Mouse (Mus musculus) brain, embryonic 14.5 days (tissue): ENCODE results near the gene Triobp. TPM values are rescaled to one million over a fixed set of nuclear protein-coding genes. Genes with fewer than 3 reads are reported as not detected.
A peak's percentile ranks its signal among the peaks of the same experiment; 100 is the strongest.

Experiments used
- DNase-seq: peaks from one replicate; pipeline ENCODE4 v3.0.0-alpha.2; 2011; ENCODE audit warnings: low read depth
- CTCF ChIP-seq: fragments of 200-500 bp; IDR thresholded peaks from 2 replicates; pipeline ENCODE4 v1.5.1; 2012; ENCODE audit warnings: inconsistent platforms, mild to moderate bottlenecking, moderate library complexity, borderline replicate concordance; ENCODE audit not compliant: insufficient read depth, insufficient read length; ENCODE audit errors: extremely low read depth
- POLR2A ChIP-seq: fragments of 200-500 bp; IDR thresholded peaks from 2 replicates; pipeline ENCODE4 v1.6.1; 2012; ENCODE audit warnings: mild to moderate bottlenecking, inconsistent platforms, borderline replicate concordance; ENCODE audit not compliant: poor library complexity, insufficient read depth, insufficient read length, severe bottlenecking; ENCODE audit errors: extremely low read depth
- polyA plus RNA-seq: library from polyadenylated mRNA; depleted of rRNA; stranded (reverse); fragments of >200 nt; gene quantifications from 2 replicates; pipeline ENCODE4 v1.2.3, GENCODE M21; 2012; rRNA removed

The Triobp gene
- polyA plus RNA-seq: 51.2 and 74.5 TPM in 2 replicates

DNA sequence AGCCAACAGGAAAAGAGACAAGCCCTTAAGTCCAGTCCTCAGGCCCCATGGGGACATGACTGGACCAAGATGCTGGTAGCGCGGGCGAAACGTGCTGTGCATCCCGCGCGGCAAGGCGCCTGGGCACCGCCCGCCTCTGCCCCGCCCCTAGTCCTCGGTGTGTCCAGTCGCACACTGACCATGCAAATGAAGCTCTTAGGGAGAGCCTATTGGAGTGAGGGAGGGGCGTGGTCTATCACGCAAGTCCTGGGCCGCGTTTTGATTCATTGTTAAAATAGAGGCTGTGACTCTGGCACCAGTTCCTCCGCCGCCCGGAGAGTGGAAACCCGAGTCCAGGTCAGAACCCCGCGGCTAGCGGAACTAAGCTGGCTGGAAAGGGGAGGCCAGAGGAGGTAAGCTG lies at the start of gene Triobp:
TSS of gene Triobp (plus strand) at position 68 of the 400 bp plus-strand sequence.
- TF ChIP-seq CTCF: no peak
- peak; percentile 72; the same call in 1 of the 2 replicates for TF ChIP-seq POLR2A
- DNase-seq: peak; percentile 99

DNA sequence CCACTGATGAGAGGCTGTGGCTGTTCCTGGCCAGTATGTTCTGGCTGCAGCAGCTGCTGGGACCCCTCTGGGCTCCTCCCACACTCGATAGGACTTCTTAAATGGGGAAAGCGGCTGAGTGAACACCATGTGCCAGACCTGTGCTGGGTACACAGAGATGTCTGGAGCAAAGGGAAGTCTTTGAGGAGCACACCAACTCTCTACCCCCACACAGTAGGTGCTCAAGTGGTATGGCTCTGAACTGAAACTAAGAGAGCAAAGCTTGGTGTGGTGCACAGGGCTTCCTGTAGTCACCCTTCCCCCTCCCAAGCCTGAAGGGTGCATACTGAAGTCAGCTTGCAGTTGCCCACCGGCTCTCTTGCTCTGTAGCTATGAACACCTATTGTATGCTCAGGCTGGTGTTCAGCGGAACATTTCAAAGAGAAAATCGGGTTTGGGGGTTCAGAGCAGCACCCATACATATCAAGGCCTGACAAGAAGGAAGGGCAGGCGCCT lies 49.0 kb upstream of the Triobp start:
- DNase-seq: no peak
- TF ChIP-seq CTCF (no peak), POLR2A (no peak)

DNA sequence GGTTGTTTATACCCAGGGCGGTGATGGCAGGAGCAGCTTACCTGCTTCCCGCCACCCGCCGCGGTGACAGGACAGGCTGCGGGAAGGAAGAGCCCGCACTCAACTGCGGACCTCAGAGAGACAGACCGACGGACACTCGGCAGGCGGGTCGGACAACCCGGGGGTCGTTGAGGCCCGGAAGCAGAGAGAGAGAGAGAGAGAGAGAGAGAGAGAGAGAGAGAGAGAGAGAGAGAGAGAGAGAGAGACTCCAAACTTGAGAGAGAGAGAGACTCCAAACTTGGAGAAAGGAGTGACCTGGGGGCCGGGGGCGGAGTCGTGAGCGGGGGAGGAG lies 48.1 kb upstream of the Triobp start, which contains the start of gene Gm49510:
TSS of gene Gm49510 (plus strand) at position 259 of the 331 bp plus-strand sequence.
- TF ChIP-seq POLR2A (no peak), CTCF (no peak)
- no peak for DNase-seq

DNA sequence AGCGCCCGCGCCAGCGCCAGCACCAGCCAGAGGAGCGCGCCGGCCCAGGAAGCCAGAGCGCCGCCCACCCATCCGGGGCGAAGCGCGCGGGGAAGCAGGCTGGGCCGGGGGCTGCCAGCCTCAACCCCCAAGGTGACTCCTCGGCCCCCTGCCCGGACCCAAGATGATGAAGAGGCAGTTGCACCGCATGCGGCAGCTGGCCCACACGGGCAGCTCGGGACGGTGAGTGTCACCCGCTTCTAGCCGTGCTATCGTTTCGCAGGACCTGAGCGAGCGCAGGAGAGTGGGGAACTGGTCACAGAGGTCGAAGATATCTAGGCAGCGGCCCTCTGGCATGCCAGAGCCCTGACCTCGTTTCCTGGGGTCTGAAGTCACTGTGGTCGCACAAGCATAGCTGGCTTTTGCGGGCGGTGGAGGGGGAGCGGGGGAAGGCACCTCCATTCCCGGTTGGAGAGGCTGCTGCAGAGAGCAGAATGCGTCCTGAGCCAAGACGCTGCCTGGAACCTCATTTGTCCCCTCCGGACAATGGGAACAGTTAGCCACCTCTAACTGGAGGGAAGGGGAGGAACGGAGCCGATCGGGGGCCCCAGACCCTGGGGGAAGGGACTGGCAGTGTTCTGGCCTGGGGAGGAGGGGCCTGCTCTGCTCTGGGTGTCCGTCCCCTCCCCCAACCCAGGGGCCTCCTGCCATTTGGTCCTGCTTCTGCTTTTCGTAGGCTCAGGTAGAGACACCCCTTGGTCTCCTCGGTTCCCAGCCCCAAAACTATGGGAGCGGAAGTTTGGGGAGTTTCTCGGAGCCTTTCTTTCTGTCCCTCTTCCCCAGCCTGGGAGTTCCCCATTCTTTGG lies 47.6 kb upstream of the Triobp start, which contains the start of gene Sh3bp1:
TSS of gene Sh3bp1 (plus strand) at position 29 of the 845 bp plus-strand sequence.
- TF ChIP-seq POLR2A (0 out of 2 replicates have a peak, but pooled peaks have one; percentile 5), CTCF (no peak)
- DNase-seq: peak; percentile 64

GRCm38 (mm10) chr15:78900585-78901421 lies 46.7 kb upstream of the Triobp start:
- DNase-seq: no peak
- TF ChIP-seq CTCF (no peak), POLR2A (no peak)

DNA sequence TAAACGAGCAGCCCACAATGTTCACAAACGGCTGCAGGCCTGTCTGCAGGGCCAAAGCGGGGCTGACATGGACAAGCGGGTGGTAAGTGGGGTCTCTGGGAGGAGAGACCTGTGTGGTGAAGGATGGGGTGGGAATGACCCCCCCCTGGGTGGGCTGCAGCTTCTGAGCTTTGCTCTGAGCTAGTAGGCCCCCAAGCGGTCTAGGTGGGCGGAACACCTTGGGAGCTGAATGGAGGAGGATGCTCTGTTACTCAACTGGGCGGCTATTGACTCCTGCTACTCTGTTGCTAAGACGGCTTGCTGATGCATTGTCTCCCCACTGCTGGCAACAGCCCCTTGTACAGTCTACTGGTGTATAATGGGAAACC lies 46.1 kb upstream of the Triobp start:
- no peak for TF ChIP-seq CTCF
- no peak for DNase-seq

- TF ChIP-seq POLR2A: no peak
- TF ChIP-seq CTCF: peak; percentile 83; the same call in 1 of the 2 replicates
- DNase-seq: peak; percentile 79
Measured at GRCm38 (mm10) chr15:78903243-78903642, 44.3 kb upstream of the Triobp start.

GRCm38 (mm10) chr15:78908399-78908798 lies 39.1 kb upstream of the Triobp start:
- TF ChIP-seq POLR2A (no peak), CTCF (no peak)
- no peak for DNase-seq

DNA sequence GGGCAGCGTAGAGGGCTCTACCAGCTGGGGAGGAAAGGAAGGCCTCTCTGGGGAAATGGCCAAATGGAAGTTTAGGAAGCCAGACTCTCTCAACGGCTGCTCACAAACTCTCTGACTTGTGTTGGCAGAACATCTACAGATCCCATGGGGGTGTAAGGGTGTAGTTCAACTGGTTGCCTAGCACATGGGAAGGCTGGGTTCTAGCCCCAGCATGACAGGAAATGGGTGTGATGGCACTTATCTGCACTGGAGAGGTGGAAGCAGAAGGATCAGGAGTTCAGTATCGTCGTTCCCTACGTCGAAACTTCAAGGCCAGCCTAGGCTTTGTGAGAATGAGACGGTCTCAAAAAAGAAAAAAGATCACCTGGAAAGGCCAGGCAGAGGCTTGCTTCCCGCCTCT lies 38.5 kb upstream of the Triobp start:
- TF ChIP-seq POLR2A: no peak
- no peak for TF ChIP-seq CTCF

GRCm38 (mm10) chr15:78912040-78912439 lies 35.5 kb upstream of the Triobp start:
- DNase-seq: peak; percentile 70
- TF ChIP-seq POLR2A (no peak), CTCF (peak; percentile 58)

More for the DNA sequence above, 38.5 kb upstream of the Triobp start:
- no peak for DNase-seq

DNA sequence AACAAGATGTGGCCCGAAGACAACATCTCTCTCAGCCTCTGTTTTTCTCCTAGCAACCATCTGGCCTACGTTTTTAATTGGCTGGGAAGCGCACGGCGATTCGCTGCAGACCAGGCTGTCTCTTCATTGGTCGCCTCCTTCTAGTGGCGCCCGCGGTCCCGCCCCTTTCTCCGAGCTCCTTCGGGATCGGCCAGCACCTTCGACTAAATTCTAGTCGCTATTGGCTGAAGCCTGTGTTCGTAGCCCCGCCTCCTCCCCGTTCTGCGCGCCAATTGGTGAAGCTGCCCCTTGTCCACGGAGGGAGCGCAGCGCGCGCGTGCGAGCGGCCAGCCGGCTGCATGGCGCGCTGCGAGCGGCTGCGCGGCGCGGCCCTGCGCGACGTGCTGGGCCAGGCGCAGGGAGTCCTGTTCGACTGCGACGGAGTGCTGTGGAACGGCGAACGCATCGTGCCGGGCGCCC lies 33.9 kb upstream of the Triobp start, which contains the start of gene Pdxp:
TSS of gene Pdxp (plus strand) at position 288 of the 459 bp plus-strand sequence.
- TF ChIP-seq POLR2A: peak; percentile 95
- TF ChIP-seq CTCF: no peak

More for the DNA sequence above, 33.9 kb upstream of the Triobp start, which contains the start of gene Pdxp:
- peak; percentile 100 for DNase-seq
